ENCODE assay signal across 23 mouse cellular contexts in the genomic region with DNA sequence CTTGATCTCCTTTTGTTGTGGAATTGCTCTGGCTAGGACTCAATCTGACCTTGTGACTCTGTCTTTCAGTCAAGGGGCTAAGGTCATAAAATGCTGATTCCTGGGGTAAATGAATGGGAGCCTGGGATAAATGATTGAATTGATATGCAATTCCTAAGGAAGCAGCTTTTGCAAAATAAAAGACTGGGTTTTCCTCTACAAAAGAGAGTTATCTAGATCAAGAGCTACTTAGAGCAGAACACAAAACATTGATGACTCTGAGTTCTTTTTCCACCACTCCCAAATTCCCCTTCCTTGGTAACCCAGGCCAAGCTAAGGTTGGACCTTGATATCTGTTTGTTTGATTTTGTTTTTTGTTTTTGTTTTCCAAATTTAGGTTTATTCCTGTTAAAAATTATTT. TPM values are rescaled to one million over a fixed set of nuclear protein-coding genes. Genes with fewer than 3 reads are reported as not detected.
DNase-seq lines count a peak whose midpoint lies in the region; TF ChIP-seq lines count a peak whose summit lies in the region.
"Had no signal": no experiment of that assay in that cellular context is flagged by ENCODE, and none has a peak within 500 bp of the region (broad histone marks: within the 10 kb centered on the region; RNA-seq: fewer than 3 reads in every experiment).

No protein-coding gene starts in this region.

- no peaks in the 10 kb centered on the region for H3K36me3 ChIP-seq in ES-Bruce4 (ENCODE audit: control insufficient read depth, insufficient read depth, low read length, poor library complexity, severe bottlenecking)
- no peaks in the 10 kb centered on the region for H3K36me3 ChIP-seq in ES-E14 (ENCODE audit: control insufficient read depth, insufficient read depth, low read length, poor library complexity, severe bottlenecking)
- H3K36me3 ChIP-seq: embryonic facial prominence, embryonic 10.5 days; embryonic facial prominence, embryonic 12.5 days; forebrain, embryonic 15.5 days had no signal

- no peak for TF ChIP-seq EP300 in ES-Bruce4 (IDR thresholded peaks at IDR 0.05; ENCODE audit: insufficient read depth, low read depth, low read length)

- in situ Hi-C loops in ES-E14 (cut with MboI; ENCODE audit: low sequenced_read_pairs in 2 of 2, unreplicated experiment in 2 of 2), result no loop called here

- H3K27me3 ChIP-seq in ES-Bruce4 (ENCODE audit: control insufficient read depth, insufficient read depth, low read length, poor library complexity, severe bottlenecking), result no peaks in the 10 kb centered on the region
- H3K27me3 ChIP-seq: CH12.LX; embryonic facial prominence, embryonic 12.5 days; forebrain, embryonic 13.5 days; forebrain, embryonic 15.5 days had no signal

- no peak for TF ChIP-seq CTCF in ES-Bruce4 (IDR thresholded peaks at IDR 0.05; ENCODE audit: low read depth, low read length)

- no peak for TF ChIP-seq POLR2A in ES-Bruce4 (IDR thresholded peaks at IDR 0.05; ENCODE audit: insufficient read depth, low read length)

- H3K4me1 ChIP-seq in ES-Bruce4 (ENCODE audit: control insufficient read depth, insufficient read depth, low read length) (no peaks in the 10 kb centered on the region), ES-E14 (ENCODE audit: control insufficient read depth in 2 of 2, insufficient read depth in 2 of 2, low read length in 2 of 2, poor library complexity in 1 of 2) (no peaks in the 10 kb centered on the region)
- H3K4me1 ChIP-seq: embryonic facial prominence, embryonic 10.5 days; embryonic facial prominence, embryonic 12.5 days; forebrain, embryonic 13.5 days; forebrain, embryonic 15.5 days had no signal

- H3K4me3 ChIP-seq in ES-Bruce4 (ENCODE audit: low read depth, low read length) (no peak overlapping the region), ES-E14 (ENCODE audit: insufficient read depth in 1 of 2, low read depth in 1 of 2, low read length in 2 of 2, poor library complexity in 1 of 2, severe bottlenecking in 1 of 2) (peak overlapping the region in 1 of 2 experiments; percentile 25; a peak in 1 of 4 replicates)
- H3K4me3 ChIP-seq: embryonic facial prominence, embryonic 10.5 days; embryonic facial prominence, embryonic 12.5 days; forebrain, embryonic 13.5 days; forebrain, embryonic 15.5 days had no signal

- H3K9ac ChIP-seq in ES-Bruce4 (ENCODE audit: low read depth, poor library complexity, severe bottlenecking), result no peak overlapping the region
- H3K9ac ChIP-seq in ES-E14 (ENCODE audit: insufficient read depth, low read depth, low read length, poor library complexity, severe bottlenecking), result no peak overlapping the region
- H3K9ac ChIP-seq: embryonic facial prominence, embryonic 12.5 days; forebrain, embryonic 13.5 days; forebrain, embryonic 15.5 days; forebrain, postnatal 0 days had no signal

- no peaks in the 10 kb centered on the region for H3K9me3 ChIP-seq in ES-Bruce4 (replicated peaks; ENCODE audit: control insufficient read depth, insufficient read depth, low read length, poor library complexity, severe bottlenecking)
- no peaks in the 10 kb centered on the region for H3K9me3 ChIP-seq in ES-E14 (ENCODE audit: control insufficient read depth, insufficient read depth, low read depth, low read length)
- H3K9me3 ChIP-seq: embryonic facial prominence, embryonic 10.5 days; embryonic facial prominence, embryonic 12.5 days; forebrain, embryonic 13.5 days; forebrain, embryonic 15.5 days had no signal

- H3K27ac ChIP-seq in ES-Bruce4 (ENCODE audit: insufficient read depth, low read length) (peak overlapping the region; percentile 91), ES-E14 (ENCODE audit: insufficient read depth, low read depth, low read length, poor library complexity, severe bottlenecking) (peak overlapping the region; percentile 47; the same call in 1 of the 2 replicates)
- H3K27ac ChIP-seq: embryonic facial prominence, embryonic 10.5 days; embryonic facial prominence, embryonic 12.5 days; forebrain, embryonic 13.5 days; forebrain, embryonic 15.5 days had no signal

- DNase-seq in ES-E14 (ENCODE audit: low read depth, low spot score), result peak; percentile 44
- peak; percentile 88 for DNase-seq in ZHBTc4 (ENCODE audit: low read depth, low spot score)
- no peak for DNase-seq in neural tube, embryonic 10.5 days (ENCODE audit: extremely low spot score, low spot score)
- no peak for DNase-seq in right cerebral cortex, postnatal 14 days
- DNase-seq: adrenal gland, adult 2 months; adrenal gland, postnatal 10 days; adrenal gland, postnatal 25 days; B cell, adult 2 months; cerebellum, adult 11 months; cerebellum, adult 18-20 months; cerebellum, adult 8-10 months; cerebellum, adult 9-11 months; cerebellum, postnatal 14 days; forebrain, postnatal 0 days had no signal

TF ChIP-seq in ES-E14, 5 proteins besides CTCF, POLR2A, EP300 and RAD21:
- TF ChIP-seq HCFC1 (IDR thresholded peaks at IDR 0.05; ENCODE audit: borderline replicate concordance, insufficient read depth, low read length), result no peak
- TF ChIP-seq ZNF384 (IDR thresholded peaks at IDR 0.05; ENCODE audit: low read depth, low read length), result no peak
- TF ChIP-seq ZC3H11A (IDR thresholded peaks at IDR 0.05; ENCODE audit: borderline replicate concordance, low read depth, low read length), result no peak
- no peak for TF ChIP-seq MAFK (IDR thresholded peaks at IDR 0.05; ENCODE audit: insufficient read depth, low read depth, low read length)
- no peak for TF ChIP-seq CHD2 (IDR thresholded peaks at IDR 0.05; ENCODE audit: low read depth, low read length)
TF ChIP-seq in ES-E14: peak in this region for 0.

RNA-seq across cellular contexts. Expression of gene Yipf7, which starts 53.4 kb away (rescaled TPM):
- 2.4 TPM in 1 of 2 replicates, not detected in the other for polyA plus RNA-seq in ES-Bruce4 (2011; ENCODE audit: insufficient read depth, insufficient read length, low read depth, missing spikeins)
- total RNA-seq in ES-E14 (2012; rRNA removed), result 0.40 and 0.58 TPM in 2 replicates
- total RNA-seq: adrenal gland, adult 2 months; adrenal gland, postnatal 25 days; CH12.LX; forebrain, postnatal 0 days; MEL had no signal
- polyA plus RNA-seq: adrenal gland, adult 2 months; CD4-positive, CD25-positive, alpha-beta regulatory T cell, adult 4 months; embryonic facial prominence, embryonic 10.5 days; forebrain, embryonic 11.5 days; forebrain, embryonic 13.5 days; forebrain, embryonic 15.5 days; forebrain, postnatal 0 days had no signal

Comparison
In these comparisons a context has a peak if more than half of its experiments do, and no peak if none do; other contexts are left out.
1. DNase-seq: peak in ES-E14 (single experiment) and ZHBTc4 (single experiment); none in neural tube, embryonic 10.5 days (single experiment) and right cerebral cortex, postnatal 14 days (single experiment).